Mouse (Mus musculus) urinary bladder, postnatal 36 days (tissue): ENCODE measurements at regions not wholly inside any gene's neighbourhood (a gene's known extent, or its start where the extent isn't known, plus 50 kb on each side); places are given as distances from the start of the nearest gene placed in this dataset.

Experiments used
- DNase-seq, 2 experiments: peaks; one replicate each; pipeline ENCODE4 v3.0.0; 2022; ENCODE audit warnings: low spot score in 2 of 2, mixed read lengths in 1 of 2

DNA sequence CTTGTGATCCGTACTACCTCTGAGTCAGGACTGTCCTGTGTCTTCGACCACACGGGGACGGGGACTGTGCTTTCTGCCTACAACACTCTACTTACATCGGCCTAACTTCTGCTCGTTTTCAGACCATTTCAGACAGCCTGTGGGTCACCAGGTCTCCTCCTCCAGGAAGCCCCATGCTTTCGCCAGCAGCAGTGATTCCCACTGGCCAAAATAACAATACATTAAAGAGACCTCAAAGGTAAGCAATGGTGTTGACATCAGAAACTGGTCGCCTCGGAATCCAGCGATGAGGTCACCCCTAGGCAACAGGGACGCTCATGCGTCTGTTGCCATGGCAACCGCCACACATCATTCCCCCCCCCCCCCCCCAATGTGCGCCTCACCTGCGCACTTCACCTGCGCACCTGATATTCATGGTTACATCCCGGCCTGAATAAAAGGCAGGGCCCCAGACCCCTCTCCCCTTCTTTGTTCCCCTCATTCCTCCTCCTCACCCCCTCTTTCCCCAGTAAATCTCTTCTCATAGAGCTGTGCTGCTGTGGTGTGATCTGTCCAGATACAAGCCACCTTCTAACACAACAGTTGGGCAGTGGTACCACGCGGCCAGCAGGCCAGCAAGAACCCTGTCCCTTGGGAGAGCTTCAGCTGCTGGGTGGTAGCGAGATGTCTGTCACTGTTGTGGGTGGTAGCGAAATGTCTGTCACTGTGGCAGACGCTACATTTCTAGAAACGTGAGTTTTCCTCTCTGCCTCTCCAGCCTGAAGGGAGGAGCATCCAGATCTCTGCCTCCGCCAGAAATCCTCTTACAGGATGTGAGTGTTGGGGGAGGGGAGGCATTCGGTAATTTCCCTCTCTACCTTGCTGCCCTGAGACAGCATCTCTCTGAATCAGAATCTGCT lies 145.0 kb downstream of the Setd4 start:
- no peak for DNase-seq

GRCm38 (mm10) chr16:93458011-93458585 lies 145.8 kb downstream of the Setd4 start:
- DNase-seq: no peak

GRCm38 (mm10) chr16:93456706-93457425 lies 147.0 kb downstream of the Setd4 start:
- no peak for DNase-seq

GRCm38 (mm10) chr16:93454080-93454997 lies 149.5 kb downstream of the Setd4 start:
- DNase-seq: peak; percentile 74 to 78

DNA sequence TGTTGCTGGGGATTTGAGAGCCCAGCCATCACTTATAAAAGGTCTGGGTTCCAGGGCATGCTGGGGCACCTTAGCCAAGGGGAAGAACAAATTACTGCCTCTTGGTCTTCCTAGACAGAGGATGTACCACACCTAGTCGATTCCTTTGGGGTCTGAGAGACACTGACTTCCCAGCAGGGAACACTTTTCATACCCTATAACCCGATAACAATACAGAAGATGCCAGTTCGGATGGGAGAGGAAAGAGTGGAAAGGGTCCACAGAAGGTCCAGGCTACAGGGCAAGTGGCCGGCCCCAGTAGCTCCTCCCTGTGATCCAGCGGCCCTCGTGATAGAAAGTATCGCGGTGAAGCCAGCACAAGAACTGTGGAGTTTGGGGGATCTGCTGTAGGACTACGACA lies 150.8 kb downstream of the Setd4 start:
- no peak for DNase-seq

DNA sequence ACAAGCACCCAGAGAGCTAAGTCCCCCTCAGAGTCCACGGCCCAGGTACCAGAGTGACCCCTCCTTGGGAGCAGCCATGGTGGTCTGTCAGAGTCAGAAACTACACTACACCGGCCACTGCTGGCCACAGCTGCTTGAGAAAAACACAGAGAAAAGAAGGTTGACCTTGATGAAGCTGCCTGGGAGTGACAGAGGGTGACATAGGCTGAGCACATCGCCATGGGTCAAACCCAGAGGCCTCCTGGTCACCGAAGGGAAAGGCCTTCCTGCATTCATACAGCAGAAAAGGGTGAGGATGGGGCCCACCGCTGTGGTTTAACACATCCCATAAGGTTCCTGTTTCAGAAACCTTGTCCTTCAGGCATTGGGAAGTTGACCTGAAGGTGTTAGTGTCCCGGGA lies 153.0 kb downstream of the Setd4 start:
- DNase-seq: no peak

GRCm38 (mm10) chr16:93449925-93450324 lies 153.9 kb downstream of the Setd4 start:
- no peak for DNase-seq

- no peak for DNase-seq
Observed at GRCm38 (mm10) chr16:93448124-93448523, 155.7 kb downstream of the Setd4 start.

DNA sequence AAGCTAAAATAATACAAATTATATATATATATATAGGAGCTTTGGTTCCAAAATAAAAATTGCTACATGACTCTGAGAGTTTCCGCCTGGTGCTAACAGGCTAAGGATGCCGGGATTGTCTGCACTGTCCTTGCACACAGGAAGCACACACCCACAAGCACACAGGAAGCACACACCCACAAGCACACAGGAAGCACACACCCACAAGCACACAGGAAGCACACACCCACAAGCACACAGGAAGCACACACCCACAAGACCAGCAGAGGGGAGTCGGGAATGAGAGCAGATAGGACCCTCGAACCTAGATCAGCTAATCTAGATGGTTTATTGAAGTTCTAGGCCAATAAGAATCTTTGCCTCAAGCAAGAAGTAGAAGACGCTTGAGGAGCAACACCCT lies 156.9 kb downstream of the Setd4 start:
- no peak for DNase-seq

GRCm38 (mm10) chr16:93446206-93446605 lies 157.7 kb downstream of the Setd4 start:
- peak; percentile 52 to 55 for DNase-seq

DNA sequence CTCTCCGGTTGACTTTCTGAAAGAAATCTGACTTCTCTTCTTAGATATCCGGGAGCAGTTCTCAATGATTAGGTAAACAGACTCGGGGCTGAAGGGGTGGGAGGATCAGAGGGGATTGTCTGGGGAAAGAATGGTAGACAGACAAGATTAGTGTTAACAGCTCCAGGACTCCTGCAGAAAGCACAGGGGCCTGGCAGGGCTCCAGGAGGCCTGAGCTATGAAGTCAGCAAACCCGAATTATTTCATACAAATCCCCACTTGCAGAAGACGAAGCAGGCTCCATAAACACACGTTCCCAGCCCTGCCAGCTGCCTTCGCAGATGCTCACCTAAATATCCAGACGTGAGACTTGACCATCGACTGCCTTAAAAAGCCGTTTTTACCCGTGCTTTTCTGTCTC lies 161.0 kb downstream of the Setd4 start:
- DNase-seq: no peak

GRCm38 (mm10) chr16:93437608-93438425 lies 166.0 kb downstream of the Setd4 start:
- no peak for DNase-seq

DNA sequence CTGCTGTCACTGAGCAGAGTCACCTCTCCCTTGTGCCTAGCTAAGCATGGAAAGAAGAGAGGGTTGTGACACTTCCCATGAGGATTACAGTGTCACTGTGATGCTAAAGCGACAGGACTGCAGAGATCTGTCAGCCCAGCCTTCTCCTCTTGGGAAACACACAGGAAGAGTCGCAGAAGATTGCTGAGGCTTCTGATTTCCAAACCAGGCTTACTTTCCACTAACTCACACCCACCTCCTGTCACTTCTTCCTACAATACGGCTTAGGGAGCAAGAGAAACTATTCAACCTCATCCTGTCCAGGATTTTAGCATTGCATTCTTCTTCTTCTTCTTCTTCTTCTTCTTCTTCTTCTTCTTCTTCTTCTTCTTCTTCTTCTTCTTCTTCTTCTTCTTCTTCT lies 167.1 kb downstream of the Setd4 start:
- DNase-seq: no peak

GRCm38 (mm10) chr16:93431316-93431715 lies 172.5 kb downstream of the Setd4 start:
- DNase-seq: no peak

- DNase-seq: no peak
Observed at GRCm38 (mm10) chr16:93429324-93429781, 174.5 kb downstream of the Setd4 start.

- no peak for DNase-seq
Observed at GRCm38 (mm10) chr16:93427264-93427663, 176.6 kb downstream of the Setd4 start.

GRCm38 (mm10) chr16:93425731-93426130 lies 178.1 kb downstream of the Setd4 start:
- no peak for DNase-seq

- no peak for DNase-seq
Observed at GRCm38 (mm10) chr16:93423174-93423573, 180.7 kb downstream of the Setd4 start.

DNA sequence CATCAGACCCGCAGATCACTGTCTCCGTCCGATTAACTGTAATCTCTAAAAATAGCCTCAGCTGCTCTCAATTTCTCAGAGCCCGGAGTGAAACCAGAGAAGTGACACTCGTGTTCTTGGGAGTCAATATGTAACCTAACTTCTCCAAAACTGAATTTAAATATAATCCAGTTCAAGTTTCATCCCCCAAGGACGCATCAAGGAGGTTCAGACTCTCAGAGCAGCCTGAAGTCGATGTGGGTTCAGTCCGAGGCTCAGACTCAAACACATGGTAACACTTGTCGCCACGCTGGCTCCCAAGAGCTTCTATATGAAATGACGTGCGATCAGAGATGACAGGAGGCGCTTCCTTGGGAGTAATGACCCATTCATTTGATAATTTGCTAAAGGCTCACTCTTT lies 181.6 kb downstream of the Setd4 start:
- no peak for DNase-seq

DNA sequence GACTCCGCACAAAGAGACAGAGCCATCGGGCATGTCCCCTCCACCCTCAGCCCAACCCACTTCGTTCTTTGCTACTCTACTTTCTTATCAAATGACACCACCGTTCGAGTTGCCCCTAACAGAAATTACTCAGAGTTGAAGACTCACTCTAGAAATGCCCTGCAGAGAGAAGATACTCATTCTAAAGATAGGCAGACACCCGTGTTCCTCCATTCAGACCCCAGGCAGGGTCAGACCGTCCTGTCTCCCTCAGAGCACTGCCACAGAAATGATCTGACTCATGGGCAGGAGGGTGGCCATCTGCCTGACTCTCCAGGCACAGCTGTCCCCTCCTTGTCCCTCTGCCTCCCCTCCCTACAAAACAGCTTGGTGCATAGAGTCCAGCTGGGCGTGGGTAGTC lies 185.6 kb downstream of the Setd4 start:
- DNase-seq: no peak

- no peak for DNase-seq
Observed at GRCm38 (mm10) chr16:93417831-93418230, 186.0 kb downstream of the Setd4 start.
